Mouse (Mus musculus) CH12.LX (cell line): ENCODE data around the gene Gm3952.

Experiments
- CTCF ChIP-seq, 2 experiments: IDR thresholded peaks in 1 of 2; conservative IDR thresholded peaks in 1 of 2; 2 replicates each; pipeline ENCODE4 v1.5.1; 2011 to 2012; ENCODE audit warnings: low read depth in 2 of 2, low read length in 2 of 2, improper control_type of control experiment in 1 of 2, inconsistent platforms in 1 of 2, mild to moderate bottlenecking in 1 of 2, moderate library complexity in 1 of 2
- EP300 ChIP-seq: IDR thresholded peaks from 2 replicates; pipeline ENCODE4 v1.6.1; 2011; ENCODE audit warnings: low read length, improper control_type of control experiment
- GABPA ChIP-seq: IDR thresholded peaks from 2 replicates; pipeline ENCODE4 v1.6.1; 2012; ENCODE audit warnings: low read depth, low read length, improper control_type of control experiment, inconsistent platforms; ENCODE audit not compliant: insufficient replicate concordance
- KAT2A ChIP-seq: IDR thresholded peaks from 2 replicates; pipeline ENCODE4 v1.6.1; 2012; ENCODE audit warnings: low read length, improper control_type of control experiment, inconsistent platforms; ENCODE audit not compliant: insufficient replicate concordance
- POLR2A ChIP-seq: IDR thresholded peaks from 2 replicates; pipeline ENCODE4 v1.6.1; 2011; ENCODE audit warnings: low read depth, mild to moderate bottlenecking, improper control_type of control experiment, low read length
- RAD21 ChIP-seq: IDR thresholded peaks from 2 replicates; pipeline ENCODE4 v1.6.1; 2011; ENCODE audit warnings: low read depth, mild to moderate bottlenecking, low read length, improper control_type of control experiment, moderate library complexity
- RCOR1 ChIP-seq: conservative IDR thresholded peaks from 2 replicates; pipeline ENCODE4 v1.6.1; 2012; ENCODE audit warnings: low read depth, mild to moderate bottlenecking, inconsistent platforms, low read length, improper control_type of control experiment

DNA sequence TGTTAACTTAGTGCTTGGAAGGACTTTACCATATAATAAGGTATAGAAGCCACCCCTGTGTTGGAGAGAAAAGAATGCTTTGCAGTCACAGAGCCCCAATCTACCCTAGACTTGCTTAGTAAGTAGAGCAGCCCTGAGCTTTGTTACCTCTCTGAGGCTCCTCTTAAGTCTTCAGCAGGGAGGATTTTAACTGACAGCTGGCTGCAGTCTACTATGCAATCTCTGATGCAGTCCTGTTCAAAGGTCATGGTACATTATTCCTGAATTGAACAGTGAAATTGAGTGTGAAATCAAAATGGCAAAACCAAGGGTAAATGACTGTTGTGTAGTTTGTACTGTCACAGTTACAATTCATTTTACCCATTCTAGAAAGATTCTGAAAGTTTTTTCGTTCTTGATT is 71.3 kb downstream of the Gm3952 start:
- no peak for TF ChIP-seq RCOR1
- TF ChIP-seq POLR2A, result no peak
- no peak for TF ChIP-seq CTCF (conservative IDR thresholded peaks at IDR 0.05 in 1 of 2, IDR thresholded peaks at IDR 0.05 in 1 of 2; ENCODE audit: low read depth in 2 of 2, low read length in 2 of 2)
- TF ChIP-seq KAT2A, result no peak
- no peak for TF ChIP-seq EP300
- no peak for TF ChIP-seq GABPA
- no peak for TF ChIP-seq RAD21
